Mouse (Mus musculus): Measurements from ENCODE around the gene Retsat. TPM values are rescaled to one million over a fixed set of nuclear protein-coding genes. Genes with fewer than 3 reads are reported as not detected.

Gene Retsat
- total and polyA plus RNA-seq, 2 experiments: 180 to 340 TPM

- no peak overlapping the region for H3K9ac ChIP-seq (ENCODE audit: low read depth, low read length)
- H3K4me3 ChIP-seq (ENCODE audit: insufficient read depth, low read depth, low read length): no peak overlapping the region
- DNase-seq (ENCODE audit: extremely low read depth, low read depth, low spot score): no peak
- no peaks in the 10 kb centered on the region; the same call in 1 of the 2 replicates for H3K36me3 ChIP-seq (ENCODE audit: control insufficient read depth, insufficient read depth, low read length)
- 91% methylated on average over 6 of the region's 6 CpGs for WGBS
- no peaks in the 10 kb centered on the region for H3K27me3 ChIP-seq (ENCODE audit: control insufficient read depth, insufficient read depth, low read length)
- 0 out of 2 replicates have a peak, but pooled peaks cover 5% of the 10 kb centered on the region for H3K79me2 ChIP-seq (ENCODE audit: control insufficient read depth, insufficient read depth, low read length)
- H3K4me1 ChIP-seq (ENCODE audit: control insufficient read depth, insufficient read depth, low read length): peaks cover 25% of the 10 kb centered on the region
- TF ChIP-seq POLR2A (IDR thresholded peaks at IDR 0.05; ENCODE audit: extremely low read depth, insufficient read depth, low read length): no peak
- TF ChIP-seq CTCF (IDR thresholded peaks at IDR 0.05; ENCODE audit: low read depth, low read length): no peak
- no peak overlapping the region for H3K27ac ChIP-seq (replicated peaks; ENCODE audit: insufficient read depth, low read depth, low read length)
Measured at GRCm38 (mm10) chr6:72593011-72593803, 5.1 kb upstream of the Retsat start.

- Histone ChIP-seq H3K4me3 (ENCODE audit: insufficient read depth, low read depth, low read length) (no peak overlapping the region), H3K4me1 (ENCODE audit: control insufficient read depth, insufficient read depth, low read length) (peaks cover 25% of the 10 kb centered on the region), H3K36me3 (ENCODE audit: control insufficient read depth, insufficient read depth, low read length) (no peaks in the 10 kb centered on the region; the same call in 1 of the 2 replicates), H3K79me2 (ENCODE audit: control insufficient read depth, insufficient read depth, low read length) (0 out of 2 replicates have a peak, but pooled peaks cover 5% of the 10 kb centered on the region), H3K9ac (ENCODE audit: low read depth, low read length) (no peak overlapping the region), H3K27me3 (ENCODE audit: control insufficient read depth, insufficient read depth, low read length) (no peaks in the 10 kb centered on the region), H3K27ac (replicated peaks; ENCODE audit: insufficient read depth, low read depth, low read length) (no peak overlapping the region)
- no peak for TF ChIP-seq CTCF (IDR thresholded peaks at IDR 0.05; ENCODE audit: low read depth, low read length)
- no peak for TF ChIP-seq POLR2A (IDR thresholded peaks at IDR 0.05; ENCODE audit: extremely low read depth, insufficient read depth, low read length)
- no peak for DNase-seq (ENCODE audit: extremely low read depth, low read depth, low spot score)
- WGBS: 75% methylated on average over 5 of the region's 5 CpGs
Measured at GRCm38 (mm10) chr6:72593914-72594313, 4.4 kb upstream of the Retsat start.

GRCm38 (mm10) chr6:72597083-72597874, 996 bp upstream of the Retsat start:
- 14% methylated on average over 13 of the region's 13 CpGs for WGBS
- TF ChIP-seq POLR2A (IDR thresholded peaks at IDR 0.05; ENCODE audit: extremely low read depth, insufficient read depth, low read length) (no peak), CTCF (IDR thresholded peaks at IDR 0.05; ENCODE audit: low read depth, low read length) (no peak)
- peak overlapping the region; percentile 87 for H3K27ac ChIP-seq (replicated peaks; ENCODE audit: insufficient read depth, low read depth, low read length)
- DNase-seq (ENCODE audit: extremely low read depth, low read depth, low spot score): no peak
- 0 out of 2 replicates have a peak, but pooled peaks cover 5% of the 10 kb centered on the region for H3K79me2 ChIP-seq (ENCODE audit: control insufficient read depth, insufficient read depth, low read length)
- H3K9ac ChIP-seq (ENCODE audit: low read depth, low read length): peak overlapping the region; percentile 80
- H3K36me3 ChIP-seq (ENCODE audit: control insufficient read depth, insufficient read depth, low read length): peaks cover 8% of the 10 kb centered on the region; the same call in 1 of the 2 replicates
- H3K4me3 ChIP-seq (ENCODE audit: insufficient read depth, low read depth, low read length): peak overlapping the region; percentile 80
- H3K27me3 ChIP-seq (ENCODE audit: control insufficient read depth, insufficient read depth, low read length): no peaks in the 10 kb centered on the region
- peaks cover 18% of the 10 kb centered on the region for H3K4me1 ChIP-seq (ENCODE audit: control insufficient read depth, insufficient read depth, low read length)

- H3K9ac ChIP-seq (ENCODE audit: low read depth, low read length): peak overlapping the region; percentile 93
- 8% methylated on average over 12 of the region's 12 CpGs for WGBS
- peak; percentile 77 for DNase-seq (ENCODE audit: extremely low read depth, low read depth, low spot score)
Measured at GRCm38 (mm10) chr6:72598791-72599557, 699 bp downstream of the Retsat start.

GRCm38 (mm10) chr6:72600216-72600615, 1.9 kb downstream of the Retsat start:
- Histone ChIP-seq H3K79me2 (ENCODE audit: control insufficient read depth, insufficient read depth, low read length) (peaks cover 6% of the 10 kb centered on the region; the same call in 1 of the 2 replicates), H3K9ac (ENCODE audit: low read depth, low read length) (peak overlapping the region; percentile 77; the same call in 1 of the 2 replicates), H3K27me3 (ENCODE audit: control insufficient read depth, insufficient read depth, low read length) (no peaks in the 10 kb centered on the region), H3K36me3 (ENCODE audit: control insufficient read depth, insufficient read depth, low read length) (peaks cover 36% of the 10 kb centered on the region), H3K4me3 (ENCODE audit: insufficient read depth, low read depth, low read length) (no peak overlapping the region), H3K27ac (replicated peaks; ENCODE audit: insufficient read depth, low read depth, low read length) (peak overlapping the region; percentile 96), H3K4me1 (ENCODE audit: control insufficient read depth, insufficient read depth, low read length) (peaks cover 14% of the 10 kb centered on the region)
- TF ChIP-seq POLR2A (IDR thresholded peaks at IDR 0.05; ENCODE audit: extremely low read depth, insufficient read depth, low read length) (0 out of 2 replicates have a peak, but pooled peaks have one; percentile 18), CTCF (IDR thresholded peaks at IDR 0.05; ENCODE audit: low read depth, low read length) (no peak)
- WGBS: 29% methylated on average over 6 of the region's 6 CpGs
- peak; percentile 78 for DNase-seq (ENCODE audit: extremely low read depth, low read depth, low spot score)

More at GRCm38 (mm10) chr6:72598791-72599557, 699 bp downstream of the Retsat start:
- H3K36me3 ChIP-seq (ENCODE audit: control insufficient read depth, insufficient read depth, low read length): peaks cover 24% of the 10 kb centered on the region; the same call in 1 of the 2 replicates
- H3K4me1 ChIP-seq (ENCODE audit: control insufficient read depth, insufficient read depth, low read length): peaks cover 14% of the 10 kb centered on the region
- H3K27ac ChIP-seq (replicated peaks; ENCODE audit: insufficient read depth, low read depth, low read length): peak overlapping the region; percentile 96
- TF ChIP-seq POLR2A (IDR thresholded peaks at IDR 0.05; ENCODE audit: extremely low read depth, insufficient read depth, low read length) (no peak), CTCF (IDR thresholded peaks at IDR 0.05; ENCODE audit: low read depth, low read length) (no peak)
- peak overlapping the region; percentile 75 for H3K4me3 ChIP-seq (ENCODE audit: insufficient read depth, low read depth, low read length)
- no peaks in the 10 kb centered on the region for H3K27me3 ChIP-seq (ENCODE audit: control insufficient read depth, insufficient read depth, low read length)
- H3K79me2 ChIP-seq (ENCODE audit: control insufficient read depth, insufficient read depth, low read length): peaks cover 8% of the 10 kb centered on the region; the same call in 1 of the 2 replicates
